In genomic region chr7:44594291-44594690, GRCm38 (mm10) we compare ENCODE assay signal across 8 mouse cellular contexts. TPM values are rescaled to one million over a fixed set of nuclear protein-coding genes. Genes with fewer than 3 reads are reported as not detected.
A peak's percentile ranks its signal among the peaks of the same experiment; 100 is the strongest.
DNase-seq lines count a peak whose midpoint lies in the region; ATAC-seq and TF ChIP-seq lines count a peak whose summit lies in the region.

No protein-coding gene starts in this region.

- H3K27ac ChIP-seq in limb, embryonic 14.5 days (replicated peaks; ENCODE audit: low read depth, low read length), result no peak overlapping the region
- no peak overlapping the region for H3K27ac ChIP-seq in limb, embryonic 10.5 days
- H3K27ac ChIP-seq in forebrain, postnatal 0 days (ENCODE audit: low read depth, low read length), result peak overlapping the region; percentile 85
- H3K27ac ChIP-seq in midbrain, embryonic 15.5 days, result peak overlapping the region; percentile 82
- H3K27ac ChIP-seq in liver, embryonic 11.5 days (ENCODE audit: low read depth, low read length), result no peak overlapping the region

- peaks cover 41% of the 10 kb centered on the region for H3K27me3 ChIP-seq in limb, embryonic 14.5 days (ENCODE audit: control insufficient read depth, insufficient read depth, low read length)
- H3K27me3 ChIP-seq in limb, embryonic 10.5 days (ENCODE audit: low read depth, poor library complexity, severe bottlenecking), result peaks cover 50% of the 10 kb centered on the region
- H3K27me3 ChIP-seq in forebrain, postnatal 0 days (ENCODE audit: insufficient read depth, low read length), result peaks cover 17% of the 10 kb centered on the region
- H3K27me3 ChIP-seq in midbrain, embryonic 15.5 days (replicated peaks), result peaks cover 13% of the 10 kb centered on the region
- H3K27me3 ChIP-seq in liver, embryonic 11.5 days (replicated peaks; ENCODE audit: control insufficient read depth, insufficient read depth, low read length), result peaks cover 48% of the 10 kb centered on the region

- WGBS in limb, embryonic 14.5 days, result 68% methylated on average over 6 of the region's 6 CpGs
- 66% methylated on average over 6 of the region's 6 CpGs for WGBS in limb, embryonic 10.5 days
- WGBS in forebrain, postnatal 0 days, result 20% methylated on average over 6 of the region's 6 CpGs
- 49% methylated on average over 6 of the region's 6 CpGs for WGBS in midbrain, embryonic 15.5 days
- WGBS in liver, embryonic 11.5 days, result 65% methylated on average over 6 of the region's 6 CpGs

- DNase-seq in limb, embryonic 14.5 days (ENCODE audit: low spot score), result no peak
- no peak for DNase-seq in limb, embryonic 10.5 days (ENCODE audit: low spot score)
- peak; percentile 95 for DNase-seq in cerebellum, adult 9-10 months
- DNase-seq in forebrain, postnatal 0 days, result peak; percentile 82
- no peak for DNase-seq in gastrocnemius, adult 8-10 months (ENCODE audit: low spot score in 2 of 2)
- DNase-seq in liver, embryonic 11.5 days (ENCODE audit: low spot score), result no peak
- DNase-seq in ovary, adult 18-20 months (ENCODE audit: low spot score), result no peak

- no peak for ATAC-seq in limb, embryonic 14.5 days (ENCODE audit: low FRiP score, low read depth)
- peak; percentile 4; the same call in 1 of the 2 replicates for ATAC-seq in forebrain, postnatal 0 days
- no peak for ATAC-seq in midbrain, embryonic 15.5 days (replicated peaks)
- no peak for ATAC-seq in liver, embryonic 11.5 days (replicated peaks; ENCODE audit: low FRiP score)

- peak overlapping the region; percentile 10; the same call in 1 of the 2 replicates for H3K4me2 ChIP-seq in limb, embryonic 14.5 days (replicated peaks; ENCODE audit: low read depth, low read length, severe bottlenecking)
- H3K4me2 ChIP-seq in forebrain, postnatal 0 days (ENCODE audit: low read depth), result peak overlapping the region; percentile 97
- H3K4me2 ChIP-seq in midbrain, embryonic 15.5 days, result peak overlapping the region; percentile 97
- H3K4me2 ChIP-seq in liver, embryonic 11.5 days, result no peak overlapping the region

- no peaks in the 10 kb centered on the region for H3K9me3 ChIP-seq in limb, embryonic 14.5 days (ENCODE audit: control insufficient read depth, low read length)
- no peaks in the 10 kb centered on the region for H3K9me3 ChIP-seq in limb, embryonic 10.5 days (replicated peaks)
- no peaks in the 10 kb centered on the region for H3K9me3 ChIP-seq in forebrain, postnatal 0 days (ENCODE audit: low read length)
- H3K9me3 ChIP-seq in midbrain, embryonic 15.5 days, result no peaks in the 10 kb centered on the region
- no peaks in the 10 kb centered on the region for H3K9me3 ChIP-seq in liver, embryonic 11.5 days (ENCODE audit: control insufficient read depth, low read length)

- H3K36me3 ChIP-seq in limb, embryonic 14.5 days (ENCODE audit: control insufficient read depth, insufficient read depth, low read length), result no peaks in the 10 kb centered on the region
- no peaks in the 10 kb centered on the region for H3K36me3 ChIP-seq in limb, embryonic 10.5 days
- H3K36me3 ChIP-seq in forebrain, postnatal 0 days (ENCODE audit: insufficient read depth), result 0 out of 2 replicates have a peak, but pooled peaks cover 3% of the 10 kb centered on the region
- peaks cover 5% of the 10 kb centered on the region; the same call in 1 of the 2 replicates for H3K36me3 ChIP-seq in midbrain, embryonic 15.5 days (replicated peaks)
- no peaks in the 10 kb centered on the region for H3K36me3 ChIP-seq in liver, embryonic 11.5 days (ENCODE audit: control insufficient read depth, insufficient read depth, low read length)

- no peak overlapping the region for H3K9ac ChIP-seq in limb, embryonic 14.5 days (ENCODE audit: low read depth, low read length, severe bottlenecking)
- peak overlapping the region; percentile 87 for H3K9ac ChIP-seq in forebrain, postnatal 0 days
- H3K9ac ChIP-seq in midbrain, embryonic 15.5 days, result peak overlapping the region; percentile 37
- no peak overlapping the region for H3K9ac ChIP-seq in liver, embryonic 11.5 days (ENCODE audit: low read depth, low read length)

- TF ChIP-seq POLR2A in limb, embryonic 14.5 days (IDR thresholded peaks at IDR 0.05; ENCODE audit: borderline replicate concordance, extremely low read depth, insufficient read depth, insufficient read length), result no peak

- H3K4me3 ChIP-seq in limb, embryonic 14.5 days (replicated peaks; ENCODE audit: low read length), result no peak overlapping the region
- no peak overlapping the region for H3K4me3 ChIP-seq in limb, embryonic 10.5 days
- peak overlapping the region; percentile 47 for H3K4me3 ChIP-seq in forebrain, postnatal 0 days (ENCODE audit: low read depth, low read length)
- peak overlapping the region; percentile 75 for H3K4me3 ChIP-seq in midbrain, embryonic 15.5 days
- H3K4me3 ChIP-seq in liver, embryonic 11.5 days (ENCODE audit: low read depth, low read length), result no peak overlapping the region

- H3K4me1 ChIP-seq in limb, embryonic 14.5 days (ENCODE audit: control insufficient read depth, insufficient read depth, low read length), result peaks cover 8% of the 10 kb centered on the region; the same call in 1 of the 2 replicates
- peaks cover 44% of the 10 kb centered on the region for H3K4me1 ChIP-seq in limb, embryonic 10.5 days
- 0 out of 2 replicates have a peak, but pooled peaks cover 28% of the 10 kb centered on the region for H3K4me1 ChIP-seq in forebrain, postnatal 0 days (ENCODE audit: insufficient read depth)
- H3K4me1 ChIP-seq in midbrain, embryonic 15.5 days, result peaks cover 51% of the 10 kb centered on the region
- H3K4me1 ChIP-seq in liver, embryonic 11.5 days (replicated peaks; ENCODE audit: control insufficient read depth, insufficient read depth, low read length), result no peaks in the 10 kb centered on the region; the same call in 1 of the 2 replicates

- TF ChIP-seq CTCF in forebrain, postnatal 0 days (IDR thresholded peaks at IDR 0.05; ENCODE audit: low read depth), result no peak

RNA-seq across cellular contexts. Expression of gene Kcnc3, which starts 3.8 kb away (rescaled TPM):
- polyA plus RNA-seq in limb, embryonic 14.5 days (2012; rRNA removed), result 2.7 and 3.8 TPM in 2 replicates
- polyA plus RNA-seq in limb, embryonic 14.5 days (2014; fragmentation: Nextera tagmentation; extraction: Ambion mirVana), result 0.23 and 0.29 TPM in 2 replicates
- 0.21 and 0.28 TPM in 2 replicates for polyA plus RNA-seq in limb, embryonic 10.5 days (2016; fragmentation: Nextera tagmentation; extraction: Ambion mirVana)
- 6.0 and 8.6 TPM in 2 replicates for total RNA-seq in forebrain, postnatal 0 days (2014; rRNA removed)
- 4.2 and 5.2 TPM in 2 replicates for polyA plus RNA-seq in forebrain, postnatal 0 days (2015; fragmentation: Nextera tagmentation; extraction: Ambion mirVana)
- polyA plus RNA-seq in midbrain, embryonic 15.5 days (2015; fragmentation: Nextera tagmentation; extraction: Ambion mirVana), result 5.8 and 8.0 TPM in 2 replicates
- 1 to 10 TPM; 3.6 to 5.1 (median 4.5) TPM for total RNA-seq in gastrocnemius, adult 8-10 months (2022)
- 0.22 and 0.23 TPM in 2 replicates for polyA plus RNA-seq in liver, embryonic 11.5 days (2014; fragmentation: Nextera tagmentation; extraction: Ambion mirVana)

RNA-seq across cellular contexts. Expression of gene Napsa, which starts 22.1 kb away (rescaled TPM):
- 1.4 and 1.5 TPM in 2 replicates for polyA plus RNA-seq in limb, embryonic 14.5 days (2012; rRNA removed)
- 2.2 and 2.3 TPM in 2 replicates for polyA plus RNA-seq in limb, embryonic 14.5 days (2014; fragmentation: Nextera tagmentation; extraction: Ambion mirVana)
- polyA plus RNA-seq in limb, embryonic 10.5 days (2016; fragmentation: Nextera tagmentation; extraction: Ambion mirVana), result 0.14 and 0.20 TPM in 2 replicates
- total RNA-seq in forebrain, postnatal 0 days (2014; rRNA removed), result 0.08 and 0.24 TPM in 2 replicates
- 0.35 and 0.71 TPM in 2 replicates for polyA plus RNA-seq in forebrain, postnatal 0 days (2015; fragmentation: Nextera tagmentation; extraction: Ambion mirVana)
- 1.1 and 1.4 TPM in 2 replicates for polyA plus RNA-seq in midbrain, embryonic 15.5 days (2015; fragmentation: Nextera tagmentation; extraction: Ambion mirVana)
- under 1 TPM in 3 of 4 experiments, not detected in 1; 0.22 to 0.46 (median 0.40) TPM for total RNA-seq in gastrocnemius, adult 8-10 months (2022)
- 1.4 and 2.1 TPM in 2 replicates for polyA plus RNA-seq in liver, embryonic 11.5 days (2014; fragmentation: Nextera tagmentation; extraction: Ambion mirVana)

RNA-seq across cellular contexts. Expression of gene Nr1h2, which starts 40.5 kb away (rescaled TPM):
- polyA plus RNA-seq in limb, embryonic 14.5 days (2012; rRNA removed), result 88.9 and 117 TPM in 2 replicates
- polyA plus RNA-seq in limb, embryonic 14.5 days (2014; fragmentation: Nextera tagmentation; extraction: Ambion mirVana), result 63.8 and 75.9 TPM in 2 replicates
- polyA plus RNA-seq in limb, embryonic 10.5 days (2016; fragmentation: Nextera tagmentation; extraction: Ambion mirVana), result 74.5 and 82.2 TPM in 2 replicates
- total RNA-seq in forebrain, postnatal 0 days (2014; rRNA removed), result 44.1 and 45.9 TPM in 2 replicates
- 49.9 and 51.1 TPM in 2 replicates for polyA plus RNA-seq in forebrain, postnatal 0 days (2015; fragmentation: Nextera tagmentation; extraction: Ambion mirVana)
- polyA plus RNA-seq in midbrain, embryonic 15.5 days (2015; fragmentation: Nextera tagmentation; extraction: Ambion mirVana), result 61.1 and 66.6 TPM in 2 replicates
- 10 to 100 TPM; 38.0 to 45.8 (median 40.1) TPM for total RNA-seq in gastrocnemius, adult 8-10 months (2022)
- 65.6 and 69.2 TPM in 2 replicates for polyA plus RNA-seq in liver, embryonic 11.5 days (2014; fragmentation: Nextera tagmentation; extraction: Ambion mirVana)

RNA-seq across cellular contexts. Expression of gene Pold1, which starts 45.6 kb away (rescaled TPM):
- 102 and 133 TPM in 2 replicates for polyA plus RNA-seq in limb, embryonic 14.5 days (2012; rRNA removed)
- 62.1 and 63.1 TPM in 2 replicates for polyA plus RNA-seq in limb, embryonic 14.5 days (2014; fragmentation: Nextera tagmentation; extraction: Ambion mirVana)
- polyA plus RNA-seq in limb, embryonic 10.5 days (2016; fragmentation: Nextera tagmentation; extraction: Ambion mirVana), result 175 and 184 TPM in 2 replicates
- total RNA-seq in forebrain, postnatal 0 days (2014; rRNA removed), result 14.1 and 16.2 TPM in 2 replicates
- 14.2 and 14.3 TPM in 2 replicates for polyA plus RNA-seq in forebrain, postnatal 0 days (2015; fragmentation: Nextera tagmentation; extraction: Ambion mirVana)
- 23.8 and 25.3 TPM in 2 replicates for polyA plus RNA-seq in midbrain, embryonic 15.5 days (2015; fragmentation: Nextera tagmentation; extraction: Ambion mirVana)
- total RNA-seq in gastrocnemius, adult 8-10 months (2022), result 1 to 10 TPM; 4.6 to 5.9 (median 5.4) TPM
- polyA plus RNA-seq in liver, embryonic 11.5 days (2014; fragmentation: Nextera tagmentation; extraction: Ambion mirVana), result 119 and 128 TPM in 2 replicates

Comparison
In these comparisons a context has a peak if more than half of its experiments do, and no peak if none do; other contexts are left out.
1. DNase-seq: peak in cerebellum, adult 9-10 months (single experiment) and forebrain, postnatal 0 days (single experiment); none in limb, embryonic 14.5 days (single experiment), limb, embryonic 10.5 days (single experiment), gastrocnemius, adult 8-10 months (0 of 2), liver, embryonic 11.5 days (single experiment) and ovary, adult 18-20 months (single experiment).
2. H3K27ac ChIP-seq: peak in forebrain, postnatal 0 days (single experiment) and midbrain, embryonic 15.5 days (single experiment); none in limb, embryonic 14.5 days (single experiment), limb, embryonic 10.5 days (single experiment) and liver, embryonic 11.5 days (single experiment).
3. H3K4me3 ChIP-seq: peak in forebrain, postnatal 0 days (single experiment) and midbrain, embryonic 15.5 days (single experiment); none in limb, embryonic 14.5 days (single experiment), limb, embryonic 10.5 days (single experiment) and liver, embryonic 11.5 days (single experiment).
4. H3K9ac ChIP-seq: peak in forebrain, postnatal 0 days (single experiment) and midbrain, embryonic 15.5 days (single experiment); none in limb, embryonic 14.5 days (single experiment) and liver, embryonic 11.5 days (single experiment).